Mouse (Mus musculus) CH12.LX (cell line): Measurements from ENCODE around the gene Lce3c. TPM values are rescaled to one million over a fixed set of nuclear protein-coding genes. Genes with fewer than 3 reads are reported as not detected.

Experiments
- DNase-seq: peaks from one replicate; pipeline ENCODE4 v3.0.0-alpha.2; 2013; ENCODE audit errors: extremely low read depth
- H3K27ac ChIP-seq: 2 replicates; pipeline ENCODE4 v1.5.1; 2012; ENCODE audit warnings: low read depth, mild to moderate bottlenecking, control low read depth, moderate library complexity; ENCODE audit not compliant: insufficient read depth
- H3K27me3 ChIP-seq: replicated peaks from 2 replicates; pipeline ENCODE3; 2012; ENCODE audit warnings: inconsistent platforms
- H3K36me3 ChIP-seq, 2 experiments: replicated peaks in 1 of 2; 2 replicates each; pipeline versions ENCODE3 to v1.6.1; 2012; ENCODE audit warnings: inconsistent platforms in 1 of 2, low read length in 1 of 2, mild to moderate bottlenecking in 1 of 2, mixed read lengths in 1 of 2, moderate library complexity in 1 of 2; ENCODE audit not compliant: control insufficient read depth in 1 of 2, insufficient read depth in 1 of 2
- H3K4me1 ChIP-seq, 2 experiments: 2 replicates each; pipeline ENCODE4 v1.6.1; 2012; ENCODE audit warnings: inconsistent platforms in 1 of 2, moderate library complexity in 1 of 2; ENCODE audit not compliant: insufficient read depth in 2 of 2, control insufficient read depth in 1 of 2
- H3K4me2 ChIP-seq: 2 replicates; pipeline ENCODE4 v1.6.1; 2012; ENCODE audit warnings: low read depth, mild to moderate bottlenecking, control low read depth; ENCODE audit not compliant: poor library complexity, insufficient read depth, severe bottlenecking
- H3K4me3 ChIP-seq, 3 experiments: fragments of 150-350 bp in 1 of 3; sonication (generic) in 1 of 3; replicated peaks in 1 of 3; 2 replicates each; pipeline versions ENCODE3 to v1.5.1; 2011 to 2012; ENCODE audit warnings: low read depth in 2 of 3, low read length in 2 of 3, mild to moderate bottlenecking in 2 of 3, moderate library complexity in 2 of 3, control low read depth in 1 of 3, improper control_type of control experiment in 1 of 3, inconsistent platforms in 1 of 3, mixed read lengths in 1 of 3; ENCODE audit not compliant: poor library complexity in 1 of 3
- H3K79me2 ChIP-seq: replicated peaks from 2 replicates; pipeline ENCODE4 v1.6.1; 2012; ENCODE audit warnings: mild to moderate bottlenecking, moderate library complexity; ENCODE audit not compliant: control insufficient read depth, poor library complexity, insufficient read depth, severe bottlenecking; ENCODE audit errors: extremely low read depth
- H3K9ac ChIP-seq: 2 replicates; pipeline ENCODE4 v1.6.1; 2012; ENCODE audit warnings: low read depth, mild to moderate bottlenecking, control low read depth, moderate library complexity; ENCODE audit not compliant: insufficient read depth
- H3K9me3 ChIP-seq: replicated peaks from 2 replicates; pipeline ENCODE3; 2012; ENCODE audit warnings: low read length, inconsistent platforms, mixed read lengths
- BHLHE40 ChIP-seq: IDR thresholded peaks from 2 replicates; pipeline ENCODE4 v1.6.1; 2011; ENCODE audit warnings: mild to moderate bottlenecking, low read depth, low read length, improper control_type of control experiment
- CHD2 ChIP-seq: IDR thresholded peaks from 2 replicates; pipeline ENCODE4 v1.6.1; 2011; ENCODE audit warnings: low read length, improper control_type of control experiment
- CTCF ChIP-seq, 2 experiments: IDR thresholded peaks in 1 of 2; conservative IDR thresholded peaks in 1 of 2; 2 replicates each; pipeline ENCODE4 v1.5.1; 2011 to 2012; ENCODE audit warnings: low read depth in 2 of 2, low read length in 2 of 2, improper control_type of control experiment in 1 of 2, inconsistent platforms in 1 of 2, mild to moderate bottlenecking in 1 of 2, moderate library complexity in 1 of 2
- E2F4 ChIP-seq: IDR thresholded peaks from 2 replicates; pipeline ENCODE4 v1.6.1; 2011; ENCODE audit warnings: low read depth, low read length, improper control_type of control experiment; ENCODE audit not compliant: insufficient replicate concordance
- ELF1 ChIP-seq: IDR thresholded peaks from 2 replicates; pipeline ENCODE4 v1.6.1; 2014; ENCODE audit warnings: low read depth, mild to moderate bottlenecking, inconsistent platforms, low read length, improper control_type of control experiment
- GABPA ChIP-seq: IDR thresholded peaks from 2 replicates; pipeline ENCODE4 v1.6.1; 2012; ENCODE audit warnings: low read depth, low read length, improper control_type of control experiment, inconsistent platforms; ENCODE audit not compliant: insufficient replicate concordance
- HCFC1 ChIP-seq: IDR thresholded peaks from 2 replicates; pipeline ENCODE4 v1.6.1; 2012; ENCODE audit warnings: low read depth, mild to moderate bottlenecking, inconsistent platforms, low read length, improper control_type of control experiment
- JUN ChIP-seq: IDR thresholded peaks from 2 replicates; pipeline ENCODE4 v1.6.1; 2011; ENCODE audit warnings: low read depth, mild to moderate bottlenecking, low read length, improper control_type of control experiment, moderate library complexity; ENCODE audit not compliant: insufficient read depth
- KAT2A ChIP-seq: IDR thresholded peaks from 2 replicates; pipeline ENCODE4 v1.6.1; 2012; ENCODE audit warnings: low read length, improper control_type of control experiment, inconsistent platforms; ENCODE audit not compliant: insufficient replicate concordance
- MAFK ChIP-seq: IDR thresholded peaks from 2 replicates; pipeline ENCODE4 v1.6.1; 2011; ENCODE audit warnings: low read length, improper control_type of control experiment; ENCODE audit not compliant: insufficient replicate concordance
- MAX ChIP-seq: IDR thresholded peaks from 2 replicates; pipeline ENCODE4 v1.6.1; 2011; ENCODE audit warnings: low read length, improper control_type of control experiment
- MAZ ChIP-seq: IDR thresholded peaks from 2 replicates; pipeline ENCODE4 v1.6.1; 2012; ENCODE audit warnings: low read depth, mild to moderate bottlenecking, inconsistent platforms, low read length, improper control_type of control experiment, moderate library complexity
- MEF2A ChIP-seq: IDR thresholded peaks from 2 replicates; pipeline ENCODE4 v1.6.1; 2014; ENCODE audit warnings: low read depth, mild to moderate bottlenecking, inconsistent platforms, low read length, improper control_type of control experiment, borderline replicate concordance
- MXI1 ChIP-seq: IDR thresholded peaks from 2 replicates; pipeline ENCODE4 v1.6.1; 2011; ENCODE audit warnings: mild to moderate bottlenecking, low read depth, low read length, improper control_type of control experiment
- MYC ChIP-seq: IDR thresholded peaks from 2 replicates; pipeline ENCODE4 v1.6.1; 2011; ENCODE audit warnings: low read depth, mild to moderate bottlenecking, improper control_type of control experiment, low read length
- NELFE ChIP-seq: IDR thresholded peaks from 2 replicates; pipeline ENCODE4 v1.6.1; 2011; ENCODE audit warnings: low read depth, low read length, improper control_type of control experiment
- NRF1 ChIP-seq: IDR thresholded peaks from 2 replicates; pipeline ENCODE4 v1.6.1; 2014; ENCODE audit warnings: low read depth, mild to moderate bottlenecking, inconsistent platforms, low read length, improper control_type of control experiment, moderate library complexity
- POLR2AphosphoS2 ChIP-seq: IDR thresholded peaks from 2 replicates; pipeline ENCODE4 v1.6.1; 2011; ENCODE audit warnings: low read depth, low read length, improper control_type of control experiment
- RCOR1 ChIP-seq: conservative IDR thresholded peaks from 2 replicates; pipeline ENCODE4 v1.6.1; 2012; ENCODE audit warnings: low read depth, mild to moderate bottlenecking, inconsistent platforms, low read length, improper control_type of control experiment
- SIN3A ChIP-seq: IDR thresholded peaks from 2 replicates; pipeline ENCODE4 v1.6.1; 2012; ENCODE audit warnings: low read length, improper control_type of control experiment, inconsistent platforms
- SMC3 ChIP-seq: IDR thresholded peaks from 2 replicates; pipeline ENCODE4 v1.6.1; 2011; ENCODE audit warnings: low read depth, low read length, improper control_type of control experiment
- TCF12 ChIP-seq: IDR thresholded peaks from 2 replicates; pipeline ENCODE4 v1.6.1; 2014; ENCODE audit warnings: low read depth, mild to moderate bottlenecking, inconsistent platforms, low read length, improper control_type of control experiment
- USF1 ChIP-seq: IDR thresholded peaks from 2 replicates; pipeline ENCODE4 v1.6.1; 2014; ENCODE audit warnings: low read depth, mild to moderate bottlenecking, inconsistent platforms, low read length, improper control_type of control experiment
- USF2 ChIP-seq: conservative IDR thresholded peaks from 2 replicates; pipeline ENCODE4 v1.6.1; 2011; ENCODE audit warnings: low read depth, low read length, improper control_type of control experiment
- ZMIZ1 ChIP-seq: IDR thresholded peaks from 2 replicates; pipeline ENCODE4 v1.6.1; 2012; ENCODE audit warnings: low read depth, mild to moderate bottlenecking, inconsistent platforms, low read length, improper control_type of control experiment
- dilution Hi-C: fragments of 300-500 bp; cut with MboI; formaldehyde crosslinking; loops from 2 replicates; pipeline ENCODE4 v1.14.3; 2020; ENCODE audit warnings: low sequenced_read_pairs; ENCODE audit not compliant: extremely low pct_unique_long_range_greater_than_20kb, extremely low pct_ligation_motif_present
- in situ Hi-C: fragments of 300-500 bp; cut with MboI; formaldehyde crosslinking; loops from 3 replicates; pipeline ENCODE4 v1.14.3; 2019; ENCODE audit warnings: low sequenced_read_pairs, low pct_ligation_motif_present, low pct_unique_long_range_greater_than_20kb, mixed read lengths
- polyA plus RNA-seq: library from polyadenylated mRNA; unstranded; fragments of >175 nt; gene quantifications from 2 replicates; pipeline ENCODE4 v1.2.1, GENCODE M21; 2012; ENCODE audit warnings: low read depth; ENCODE audit not compliant: insufficient read length
- total RNA-seq, 2 experiments: library from RNA; depleted of rRNA; stranded (reverse); fragments of 300-350 nt in 1 of 2; fragments of >200 nt in 1 of 2; gene quantifications; 2 replicates each; pipeline ENCODE4 v1.2.3; 2012 to 2014

The Lce3c gene
- not detected in 2 replicates for total RNA-seq (2012; rRNA removed)
- not detected in 2 replicates for total RNA-seq (2014; rRNA removed)
- polyA plus RNA-seq = not detected in 2 replicates

DNA sequence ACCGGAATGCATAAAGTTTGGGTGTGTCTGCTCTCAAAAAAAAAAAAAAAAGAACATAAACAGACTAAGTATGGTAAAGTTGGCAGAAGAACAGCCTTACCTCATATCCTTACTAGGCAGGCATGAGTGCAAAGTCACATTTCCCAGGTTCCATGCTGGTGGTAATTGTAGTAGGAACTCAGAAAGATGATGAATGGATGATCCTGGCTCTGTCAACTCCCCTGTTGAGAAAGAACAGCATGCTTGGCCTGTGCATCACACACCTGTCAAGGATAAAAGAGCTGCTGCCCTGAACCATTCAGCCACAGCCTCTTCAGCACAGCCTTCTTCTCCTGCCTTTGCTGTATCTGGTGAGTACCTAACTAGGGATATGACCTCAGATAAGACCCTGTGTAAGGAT lies at the start of gene Lce3c:
TSS of gene Lce3c (plus strand) at position 301 of the 400 bp plus-strand sequence.
- dilution Hi-C loops (no loop called here), in situ Hi-C loops (no loop called here)
- Histone ChIP-seq H3K4me2 (no peak within 1 kb of the TSS), H3K27ac (no peak within 1 kb of the TSS), H3K4me3 (no peak within 1 kb of the TSS), H3K4me1 (no peaks in the 10 kb centered on the region), H3K36me3 (no peaks in the 10 kb centered on the region), H3K9ac (no peak within 1 kb of the TSS), H3K79me2 (no peaks in the 10 kb centered on the region), H3K9me3 (no peaks in the 10 kb centered on the region), H3K27me3 (no peaks in the 10 kb centered on the region)
- no peak for TF ChIP-seq TCF12
- TF ChIP-seq CHD2 = no peak
- TF ChIP-seq ZMIZ1 = no peak
- TF ChIP-seq MXI1 = no peak
- TF ChIP-seq USF1 = no peak
- TF ChIP-seq NELFE = no peak
- TF ChIP-seq JUN = no peak
- DNase-seq = no peak

DNA sequence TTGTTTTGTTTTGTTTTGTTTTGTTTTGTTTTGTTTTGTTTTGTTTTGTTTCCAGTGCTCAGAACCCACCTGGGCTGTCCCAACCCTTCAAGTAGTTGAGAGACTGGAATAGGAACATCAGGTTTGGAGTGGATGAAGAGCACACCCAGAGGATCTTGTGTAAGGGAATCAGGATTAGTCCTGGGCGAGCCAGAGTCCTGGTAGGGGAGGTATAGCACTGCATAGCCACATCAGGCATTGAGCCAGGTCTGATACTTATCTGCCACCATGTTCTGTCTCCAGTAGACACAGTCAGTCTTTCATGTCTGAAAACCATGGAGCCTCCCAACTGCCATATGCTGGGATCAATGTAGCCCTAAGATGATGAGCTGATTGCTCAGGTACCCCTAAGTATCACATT lies 49.8 kb upstream of the Lce3c start:
- Histone ChIP-seq H3K79me2 (no peaks in the 10 kb centered on the region), H3K4me3 (no peak overlapping the region), H3K36me3 (no peaks in the 10 kb centered on the region), H3K27ac (no peak overlapping the region), H3K27me3 (no peaks in the 10 kb centered on the region), H3K9me3 (no peaks in the 10 kb centered on the region), H3K4me2 (no peak overlapping the region), H3K4me1 (no peaks in the 10 kb centered on the region), H3K9ac (no peak overlapping the region)
- in situ Hi-C loops (no loop called here), dilution Hi-C loops (no loop called here)
- TF ChIP-seq RCOR1 (no peak), TCF12 (no peak), ELF1 (no peak), POLR2AphosphoS2 (no peak), SMC3 (no peak), HCFC1 (no peak), USF2 (no peak), GABPA (no peak), E2F4 (no peak), MAZ (no peak), KAT2A (no peak), MAFK (no peak), CTCF (conservative IDR thresholded peaks at IDR 0.05 in 1 of 2, IDR thresholded peaks at IDR 0.05 in 1 of 2; ENCODE audit: low read depth in 2 of 2, low read length in 2 of 2) (no peak), BHLHE40 (no peak), NRF1 (no peak), MEF2A (no peak), SIN3A (no peak), MYC (no peak), MAX (no peak)
- DNase-seq = no peak
